Mouse (Mus musculus) embryo, embryonic 10.5 days (tissue): ENCODE data around the gene Cphx2.
"Not testable (repeated sequence)": the region's sequence is repeated elsewhere in the genome, so short reads cannot be mapped to it uniquely, and the experiment has no call there.

ENCODE experiments used
- DNase-seq: peaks from one replicate; pipeline ENCODE4 v3.0.0-alpha.2; 2015; ENCODE audit warnings: low spot score

The Cphx2 gene

DNA sequence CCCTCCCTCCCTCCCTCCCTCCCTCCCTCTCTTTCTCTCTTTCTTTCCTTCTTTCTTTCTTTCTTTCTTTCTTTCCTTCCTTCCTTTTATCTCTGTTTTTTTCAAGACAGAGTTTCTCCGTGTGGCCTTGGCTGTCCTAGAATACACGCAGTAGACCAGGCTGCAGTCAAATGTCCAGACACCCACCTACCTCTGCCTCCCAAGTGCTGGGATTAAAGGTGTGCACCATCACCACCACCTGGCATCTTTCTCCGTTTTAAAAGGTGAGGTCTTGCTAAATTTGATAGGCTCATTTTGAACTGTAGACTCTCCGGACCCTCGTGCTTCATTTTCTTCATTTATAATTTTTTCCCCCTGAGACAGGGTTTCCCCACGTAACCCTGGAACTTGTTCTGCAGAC is at the start of gene Cphx2:
Gene Cphx2 (plus strand): TSS at position 301 of the 400 bp plus-strand sequence.
- not testable (repeated sequence) for DNase-seq

GRCm38 (mm10) chr14:26034364-26034763 is 47.0 kb upstream of the Cphx2 start:
- not testable (repeated sequence) for DNase-seq

GRCm38 (mm10) chr14:26035439-26035838 is 45.9 kb upstream of the Cphx2 start:
- not testable (repeated sequence) for DNase-seq

DNA sequence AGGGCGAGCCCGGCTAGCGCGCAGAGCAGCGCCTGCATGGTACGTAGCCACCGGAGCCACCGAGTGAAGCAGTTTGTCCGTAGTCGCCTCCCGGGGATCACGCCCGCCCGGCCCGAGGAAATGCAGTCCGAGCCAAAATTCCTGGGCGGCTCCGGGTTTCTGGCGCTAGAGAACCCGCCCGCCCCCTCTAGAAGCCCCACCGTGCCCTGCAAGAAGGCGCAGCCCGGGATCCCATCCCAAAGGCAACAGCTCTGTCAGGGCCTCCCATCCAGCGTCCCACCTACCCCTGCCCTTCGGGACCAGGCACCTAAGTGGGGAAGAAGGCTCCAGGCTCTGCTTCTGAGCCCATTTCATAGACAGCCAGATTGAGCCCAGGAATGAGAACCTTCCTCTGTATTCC is 38.7 kb upstream of the Cphx2 start, which contains the start of gene Gm9780:
Gene Gm9780 (minus strand): TSS at position 101 of the 400 bp plus-strand sequence.
- not testable (repeated sequence) for DNase-seq

DNA sequence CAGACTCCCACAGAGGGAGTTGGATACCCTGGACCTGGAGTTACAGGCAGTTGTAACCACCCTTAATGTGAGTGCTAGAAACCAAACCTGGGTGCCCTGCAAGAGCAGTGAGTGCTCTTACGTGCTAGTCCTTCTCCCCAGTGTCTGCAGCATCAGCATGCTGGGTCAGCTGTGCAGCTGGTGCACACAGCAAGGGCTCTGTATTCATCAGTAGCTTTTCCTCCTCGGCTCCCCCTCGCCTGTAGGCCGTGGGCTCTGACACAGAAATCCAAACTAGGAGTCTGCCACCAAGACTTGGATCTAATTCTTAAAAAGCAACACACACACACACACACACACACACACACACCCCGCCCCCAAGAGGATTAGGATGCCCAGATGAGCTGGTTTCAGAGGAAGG is 36.3 kb upstream of the Cphx2 start:
- not testable (repeated sequence) for DNase-seq

- not testable (repeated sequence) for DNase-seq
Observed at GRCm38 (mm10) chr14:26047026-26047425, 34.3 kb upstream of the Cphx2 start.

DNA sequence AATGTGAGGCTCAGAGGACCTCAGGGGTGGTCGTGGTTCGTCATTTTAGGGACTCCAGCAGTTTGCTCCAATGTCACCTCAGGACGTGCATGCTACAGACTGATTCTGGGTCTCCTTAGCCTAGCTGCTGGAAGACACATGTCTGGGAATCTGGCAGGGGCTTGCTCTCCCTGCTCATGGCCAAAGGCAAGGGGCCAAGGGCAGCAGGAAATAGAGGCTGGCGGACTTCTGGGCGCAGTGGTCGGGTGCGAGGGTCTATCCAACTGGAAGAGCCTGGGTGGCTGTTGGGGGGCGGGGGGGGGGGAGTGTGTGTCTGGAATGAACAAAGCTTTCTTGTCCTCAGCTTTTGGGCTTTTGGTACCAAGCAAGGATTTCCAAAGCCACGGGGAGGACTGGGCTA is 32.5 kb upstream of the Cphx2 start:
- DNase-seq: not testable (repeated sequence)

DNA sequence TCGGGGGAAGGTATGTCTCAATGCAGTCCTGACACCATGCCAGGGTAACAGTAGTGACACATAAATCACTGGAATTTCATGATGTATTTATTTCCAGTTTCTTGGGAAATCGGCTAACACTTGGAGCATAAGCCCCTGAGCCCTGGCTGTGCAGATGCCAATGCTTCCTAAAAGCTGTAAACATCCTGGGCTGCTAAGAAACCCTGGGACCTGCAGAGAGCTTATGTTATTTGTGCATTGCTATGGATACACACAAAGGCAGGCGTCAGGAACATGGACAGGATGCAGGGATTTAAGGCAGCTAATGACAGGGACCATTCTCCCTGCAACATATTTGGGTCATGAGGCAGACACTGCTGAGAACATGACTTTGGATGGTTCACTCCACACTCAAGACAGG is 23.1 kb upstream of the Cphx2 start:
- not testable (repeated sequence) for DNase-seq

- not testable (repeated sequence) for DNase-seq
Observed at GRCm38 (mm10) chr14:26059362-26059761, 22.0 kb upstream of the Cphx2 start.

DNA sequence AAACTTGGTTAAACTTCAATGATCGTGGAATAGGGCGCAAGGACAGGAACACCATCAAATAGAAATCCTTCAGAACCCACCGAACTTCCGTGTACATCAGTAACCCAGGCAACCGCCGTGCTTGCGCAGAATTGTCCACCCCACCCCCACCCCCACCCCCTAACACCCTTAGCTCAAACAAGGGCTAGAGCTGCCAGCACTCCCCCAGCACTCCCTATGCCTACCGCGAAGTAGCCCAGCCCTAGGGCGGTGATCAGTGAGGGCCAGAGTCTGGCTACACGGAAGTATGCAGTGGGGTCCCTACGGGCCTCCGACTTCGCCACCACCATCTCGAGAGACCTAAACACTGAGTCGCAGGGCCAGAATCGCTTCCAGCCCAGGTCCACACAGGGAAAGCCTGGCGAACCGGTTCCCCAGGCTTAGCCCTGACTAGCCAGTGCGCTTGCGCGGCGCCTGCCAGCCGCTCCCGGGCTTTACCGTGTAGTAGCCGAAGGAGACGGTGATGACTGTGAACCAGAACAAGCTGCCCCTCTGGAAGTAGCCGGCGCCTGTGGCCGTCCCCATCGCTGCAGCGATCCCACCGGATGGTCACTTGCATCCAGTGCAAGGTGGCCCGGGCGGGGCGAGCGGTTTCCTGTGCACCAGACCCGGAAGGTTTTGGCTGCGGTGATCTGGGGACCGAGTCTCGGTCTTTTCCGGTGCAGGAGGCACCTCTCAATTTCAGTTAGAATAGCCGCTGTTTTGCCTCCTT is 14.6 kb upstream of the Cphx2 start:
- not testable (repeated sequence) for DNase-seq

- not testable (repeated sequence) for DNase-seq
Observed at GRCm38 (mm10) chr14:26067325-26067633, 14.0 kb upstream of the Cphx2 start, which contains the start of gene Tmem254c. Gene Tmem254c (minus strand): TSS chr14:26067355.

- DNase-seq: not testable (repeated sequence)
Observed at GRCm38 (mm10) chr14:26076620-26077390, 4.5 kb upstream of the Cphx2 start.

- not testable (repeated sequence) for DNase-seq
Observed at GRCm38 (mm10) chr14:26081997-26082396, 681 bp downstream of the Cphx2 start, which contains the start of gene Cphx3. Gene Cphx3 (plus strand): TSS chr14:26082297.

DNA sequence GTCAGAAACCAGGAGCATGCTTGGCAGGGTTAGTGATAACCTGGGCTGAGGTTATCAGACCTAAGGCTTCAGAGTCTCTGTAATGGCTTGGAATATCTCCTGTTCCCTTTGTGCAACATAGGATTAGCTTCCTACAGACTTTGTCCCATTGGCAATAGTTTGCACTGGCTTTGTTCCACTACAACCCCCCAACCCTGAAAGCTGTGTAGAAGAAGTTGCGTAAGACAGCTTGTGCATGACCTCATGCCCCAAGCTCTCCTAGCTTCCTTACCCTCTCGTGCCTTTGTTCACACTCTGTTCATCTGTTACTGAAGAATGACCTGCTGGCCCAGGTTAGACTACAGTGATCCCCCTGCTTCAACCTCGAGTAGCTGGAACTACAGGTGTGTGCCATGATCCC is 16.3 kb downstream of the Cphx2 start:
- not testable (repeated sequence) for DNase-seq

- not testable (repeated sequence) for DNase-seq
Observed at GRCm38 (mm10) chr14:26118150-26118549, 36.8 kb downstream of the Cphx2 start, which contains the start of gene Duxbl2. Gene Duxbl2 (plus strand): TSS chr14:26118349.

DNA sequence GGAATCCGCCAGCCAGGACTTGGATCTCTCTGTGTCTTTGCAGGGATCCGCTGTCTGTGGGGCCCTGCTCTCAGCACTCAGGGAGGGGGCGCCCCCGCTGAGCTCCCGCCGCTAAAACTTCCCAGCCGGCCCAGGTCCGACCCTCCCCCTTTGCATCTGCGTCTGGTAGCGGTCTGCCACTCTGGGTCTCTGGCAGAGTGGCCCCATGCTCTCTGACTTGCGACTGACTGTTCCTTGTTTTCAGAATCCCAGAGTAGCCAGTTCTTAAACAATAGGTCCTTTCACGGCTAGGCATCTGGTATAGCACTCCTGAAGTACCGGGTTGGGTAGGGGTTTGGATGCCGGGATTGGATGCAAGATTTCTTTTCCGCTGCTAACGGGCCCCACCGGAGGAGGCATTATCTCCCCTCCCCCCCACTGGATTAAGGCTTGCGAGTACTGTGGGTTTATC is 37.3 kb downstream of the Cphx2 start:
- DNase-seq: not testable (repeated sequence)

GRCm38 (mm10) chr14:26119095-26119494 is 37.8 kb downstream of the Cphx2 start:
- DNase-seq: not testable (repeated sequence)
